Mouse (Mus musculus) hindbrain, embryonic 10.5 days (tissue): ENCODE data around the gene Mapk10. TPM values are rescaled to one million over a fixed set of nuclear protein-coding genes. Genes with fewer than 3 reads are reported as not detected.
A peak's percentile ranks its signal among the peaks of the same experiment; 100 is the strongest.
"Not testable (repeated sequence)": the region's sequence is repeated elsewhere in the genome, so short reads cannot be mapped to it uniquely, and the experiment has no call there.

ENCODE experiments used
- DNase-seq: peaks from one replicate; pipeline ENCODE4 v3.0.0-alpha.2; 2017; ENCODE audit warnings: low spot score
- H3K27ac ChIP-seq: fragments of 300-500 bp; sonication (generic); 2 replicates; pipeline ENCODE4 v1.5.1; 2016; ENCODE audit warnings: mild to moderate bottlenecking, moderate library complexity
- H3K27me3 ChIP-seq: fragments of 300-500 bp; sonication (generic); 2 replicates; pipeline ENCODE4 v1.6.1; 2016; ENCODE audit warnings: mild to moderate bottlenecking; ENCODE audit not compliant: poor library complexity, insufficient read depth, severe bottlenecking
- H3K36me3 ChIP-seq: fragments of 300-500 bp; sonication (generic); 2 replicates; pipeline ENCODE4 v1.6.1; 2016; ENCODE audit warnings: mild to moderate bottlenecking, moderate library complexity
- H3K4me1 ChIP-seq: fragments of 300-500 bp; sonication (generic); replicated peaks from 2 replicates; pipeline ENCODE4 v1.6.1; 2016; ENCODE audit warnings: mild to moderate bottlenecking
- H3K4me3 ChIP-seq: fragments of 300-500 bp; sonication (generic); 2 replicates; pipeline ENCODE4 v1.5.1; 2016; ENCODE audit warnings: mild to moderate bottlenecking, moderate library complexity
- H3K9me3 ChIP-seq: fragments of 300-500 bp; sonication (generic); 2 replicates; pipeline ENCODE4 v1.6.1; 2016; ENCODE audit warnings: mild to moderate bottlenecking, moderate library complexity
- WGBS: fragments of 180-500 bp; shearing (Covaris S2); methylation state at CpG from one replicate; pipeline ENCODE4 v1.1.7; 2016; 5-methylcytosine and 5-hydroxymethylcytosine counted together
- polyA plus RNA-seq: library from polyadenylated mRNA; unstranded; fragments of >200 nt; fragmentation: Nextera tagmentation; extraction: Ambion mirVana; gene quantifications from 2 replicates; pipeline ENCODE4 v1.2.1, GENCODE M21; 2016

The Mapk10 gene
- polyA plus RNA-seq, 1 experiment from 2014 or later = 48.1 TPM

- WGBS = 60% methylated on average over 13 of the region's 13 CpGs
- Histone ChIP-seq H3K4me3 (no peak overlapping the region), H3K36me3 (no peaks in the 10 kb centered on the region), H3K9me3 (no peaks in the 10 kb centered on the region), H3K27ac (no peak overlapping the region), H3K4me1 (peaks cover 9% of the 10 kb centered on the region; the same call in 1 of the 2 replicates), H3K27me3 (no peaks in the 10 kb centered on the region)
- DNase-seq = no peak
These were observed 305.5 kb downstream of the Mapk10 start for GRCm38 (mm10) chr5:102905441-102906211.

GRCm38 (mm10) chr5:102904066-102904465 lies 307.1 kb downstream of the Mapk10 start:
- peaks cover 9% of the 10 kb centered on the region; the same call in 1 of the 2 replicates for H3K4me1 ChIP-seq
- no peaks in the 10 kb centered on the region for H3K36me3 ChIP-seq
- WGBS = 90% methylated on average over 12 of the region's 12 CpGs
- H3K4me3 ChIP-seq = no peak overlapping the region
- no peaks in the 10 kb centered on the region for H3K27me3 ChIP-seq
- H3K27ac ChIP-seq = no peak overlapping the region
- DNase-seq = no peak
- no peaks in the 10 kb centered on the region for H3K9me3 ChIP-seq

GRCm38 (mm10) chr5:102903487-102903886 lies 307.6 kb downstream of the Mapk10 start:
- Histone ChIP-seq H3K4me3 (no peak overlapping the region), H3K27me3 (no peaks in the 10 kb centered on the region), H3K36me3 (no peaks in the 10 kb centered on the region), H3K9me3 (no peaks in the 10 kb centered on the region), H3K4me1 (peaks cover 13% of the 10 kb centered on the region; the same call in 1 of the 2 replicates), H3K27ac (no peak overlapping the region)
- 91% methylated on average over 9 of the region's 9 CpGs for WGBS
- no peak for DNase-seq

- Histone ChIP-seq H3K4me3 (no peak overlapping the region), H3K9me3 (no peaks in the 10 kb centered on the region), H3K27ac (no peak overlapping the region), H3K36me3 (no peaks in the 10 kb centered on the region), H3K4me1 (peaks cover 11% of the 10 kb centered on the region; the same call in 1 of the 2 replicates), H3K27me3 (no peaks in the 10 kb centered on the region)
- no peak for DNase-seq
- WGBS = 83% methylated on average over 5 of the region's 5 CpGs
These were observed 310.0 kb downstream of the Mapk10 start for GRCm38 (mm10) chr5:102901176-102901575.

GRCm38 (mm10) chr5:102899680-102900215 lies 311.4 kb downstream of the Mapk10 start:
- H3K4me3 ChIP-seq = no peak overlapping the region
- 67% methylated on average over 6 of the region's 6 CpGs for WGBS
- H3K9me3 ChIP-seq = no peaks in the 10 kb centered on the region
- H3K27ac ChIP-seq = no peak overlapping the region
- no peaks in the 10 kb centered on the region for H3K27me3 ChIP-seq
- no peaks in the 10 kb centered on the region for H3K36me3 ChIP-seq
- DNase-seq = no peak
- 0 out of 2 replicates have a peak, but pooled peaks cover 4% of the 10 kb centered on the region for H3K4me1 ChIP-seq

- Histone ChIP-seq H3K4me1 (0 out of 2 replicates have a peak, but pooled peaks cover 4% of the 10 kb centered on the region), H3K9me3 (no peaks in the 10 kb centered on the region), H3K4me3 (no peak overlapping the region), H3K36me3 (no peaks in the 10 kb centered on the region), H3K27me3 (no peaks in the 10 kb centered on the region), H3K27ac (no peak overlapping the region)
- no peak for DNase-seq
- 91% methylated on average over 4 of the region's 4 CpGs for WGBS
These were observed 312.8 kb downstream of the Mapk10 start for GRCm38 (mm10) chr5:102898301-102898700.

- H3K27me3 ChIP-seq = no peaks in the 10 kb centered on the region
- 96% methylated on average over 11 of the region's 11 CpGs for WGBS
- no peak overlapping the region for H3K27ac ChIP-seq
- H3K36me3 ChIP-seq = peaks cover 5% of the 10 kb centered on the region; the same call in 1 of the 2 replicates
- H3K4me1 ChIP-seq = peaks cover 12% of the 10 kb centered on the region
- no peak overlapping the region for H3K4me3 ChIP-seq
- H3K9me3 ChIP-seq = no peaks in the 10 kb centered on the region
- no peak for DNase-seq
These were observed 318.9 kb downstream of the Mapk10 start for GRCm38 (mm10) chr5:102892226-102892625.

GRCm38 (mm10) chr5:102889163-102889488 lies 322.0 kb downstream of the Mapk10 start:
- Histone ChIP-seq H3K27ac (no peak overlapping the region), H3K36me3 (peaks cover 5% of the 10 kb centered on the region; the same call in 1 of the 2 replicates), H3K27me3 (no peaks in the 10 kb centered on the region), H3K9me3 (no peaks in the 10 kb centered on the region), H3K4me1 (peaks cover 12% of the 10 kb centered on the region), H3K4me3 (no peak overlapping the region)
- DNase-seq = no peak
- 90% methylated on average over 2 of the region's 2 CpGs for WGBS

- Histone ChIP-seq H3K27me3 (no peaks in the 10 kb centered on the region), H3K4me3 (no peak overlapping the region), H3K9me3 (no peaks in the 10 kb centered on the region), H3K4me1 (peaks cover 12% of the 10 kb centered on the region), H3K27ac (0 out of 2 replicates have a peak overlapping the region, but pooled peaks have one; percentile 3), H3K36me3 (peaks cover 5% of the 10 kb centered on the region; the same call in 1 of the 2 replicates)
- WGBS = 90% methylated on average over 14 of the region's 14 CpGs
- DNase-seq = no peak
These were observed 322.5 kb downstream of the Mapk10 start for GRCm38 (mm10) chr5:102888482-102889162.

GRCm38 (mm10) chr5:102875628-102876027 lies 335.5 kb downstream of the Mapk10 start:
- Histone ChIP-seq H3K4me3 (no peak overlapping the region), H3K27me3 (no peaks in the 10 kb centered on the region), H3K36me3 (no peaks in the 10 kb centered on the region), H3K27ac (no peak overlapping the region), H3K9me3 (no peaks in the 10 kb centered on the region), H3K4me1 (no peaks in the 10 kb centered on the region)
- DNase-seq = no peak
- WGBS = 72% methylated on average over 16 of the region's 16 CpGs

GRCm38 (mm10) chr5:102874605-102875298 lies 336.4 kb downstream of the Mapk10 start:
- Histone ChIP-seq H3K4me3 (no peak overlapping the region), H3K36me3 (no peaks in the 10 kb centered on the region), H3K27ac (no peak overlapping the region), H3K27me3 (no peaks in the 10 kb centered on the region), H3K9me3 (no peaks in the 10 kb centered on the region), H3K4me1 (no peaks in the 10 kb centered on the region)
- 49% methylated on average over 11 of the region's 11 CpGs for WGBS
- DNase-seq = peak; percentile 52

- H3K9me3 ChIP-seq, H3K27ac ChIP-seq, H3K27me3 ChIP-seq, H3K4me3 ChIP-seq, DNase-seq, H3K4me1 ChIP-seq, H3K36me3 ChIP-seq: not testable (repeated sequence)
- WGBS = 88% methylated on average over 9 of the region's 9 CpGs
These were observed 338.1 kb downstream of the Mapk10 start for GRCm38 (mm10) chr5:102872996-102873395.
